Mouse (Mus musculus) kidney, embryonic 15.5 days (tissue): ENCODE results near the gene Gm5478. TPM values are rescaled to one million over a fixed set of nuclear protein-coding genes. Genes with fewer than 3 reads are reported as not detected.
A peak's percentile ranks its signal among the peaks of the same experiment; 100 is the strongest.
"Not testable (repeated sequence)": the region's sequence is repeated elsewhere in the genome, so short reads cannot be mapped to it uniquely, and the experiment has no call there.

Experiments used
- ATAC-seq: fragments of 200-750 bp; cut with Nextera tagmentation; replicated peaks from 2 replicates; pipeline ENCODE4 v1.8.0; 2017; ENCODE audit warnings: moderate TSS enrichment; ENCODE audit not compliant: low FRiP score
- H3K27ac ChIP-seq: fragments of 300-500 bp; sonication (generic); 2 replicates; pipeline ENCODE4 v1.5.1; 2015; ENCODE audit warnings: mild to moderate bottlenecking, inconsistent platforms
- H3K27me3 ChIP-seq: fragments of 300-500 bp; sonication (generic); 2 replicates; pipeline ENCODE4 v1.6.1; 2015; ENCODE audit warnings: inconsistent platforms
- H3K36me3 ChIP-seq: fragments of 300-500 bp; sonication (generic); 2 replicates; pipeline ENCODE4 v1.6.1; 2015; ENCODE audit warnings: inconsistent platforms
- H3K4me1 ChIP-seq: fragments of 300-500 bp; sonication (generic); 2 replicates; pipeline ENCODE4 v1.6.1; 2015; ENCODE audit warnings: inconsistent platforms
- H3K4me2 ChIP-seq: fragments of 300-500 bp; sonication (generic); 2 replicates; pipeline ENCODE4 v1.6.1; 2015; ENCODE audit warnings: moderate library complexity, mild to moderate bottlenecking, inconsistent platforms
- H3K4me3 ChIP-seq: fragments of 300-500 bp; sonication (generic); replicated peaks from 2 replicates; pipeline ENCODE4 v1.5.1; 2015; ENCODE audit warnings: mild to moderate bottlenecking, inconsistent platforms
- H3K9ac ChIP-seq: fragments of 300-500 bp; sonication (generic); 2 replicates; pipeline ENCODE4 v1.6.1; 2015; ENCODE audit warnings: mild to moderate bottlenecking, inconsistent platforms
- H3K9me3 ChIP-seq: fragments of 300-500 bp; sonication (generic); replicated peaks from 2 replicates; pipeline ENCODE4 v1.6.1; 2016; ENCODE audit warnings: inconsistent platforms
- WGBS: fragments of 180-500 bp; shearing (Covaris S2); methylation state at CpG from one replicate; pipeline ENCODE4 v1.1.7; 2015; ENCODE audit warnings: mixed read lengths; 5-methylcytosine and 5-hydroxymethylcytosine counted together
- microRNA-seq: library from miRNA; unstranded; fragments of <30 nt; microRNA quantifications from one replicate; pipeline ENCODE4, GENCODE M21; 2016
- polyA plus RNA-seq: library from polyadenylated mRNA; unstranded; fragments of >200 nt; fragmentation: Nextera tagmentation; extraction: Ambion mirVana; gene quantifications from 2 replicates; pipeline ENCODE4 v1.2.1, GENCODE M21; 2015

Gm5478 gene
- polyA plus RNA-seq = not detected in 2 replicates

GRCm38 (mm10) chr15:101647280-101647679 is at the start of gene Gm5478:
Gene Gm5478, minus strand, starts transcription at chr15:101647380.
- Histone ChIP-seq H3K4me3 (no peak within 1 kb of the TSS), H3K9ac (no peak within 1 kb of the TSS), H3K27ac (no peak within 1 kb of the TSS), H3K27me3 (no peaks in the 10 kb centered on the region), H3K36me3 (no peaks in the 10 kb centered on the region), H3K4me1 (no peaks in the 10 kb centered on the region), H3K4me2 (no peak within 1 kb of the TSS), H3K9me3 (no peaks in the 10 kb centered on the region)
- 81% methylated on average over 3 of the region's 3 CpGs for WGBS
- ATAC-seq = no peak

GRCm38 (mm10) chr15:101694207-101694606 is 47.0 kb upstream of the Gm5478 start, which contains the start of gene Krt6a:
Gene Krt6a, minus strand, starts transcription at chr15:101694307.
- 80% methylated on average over 5 of the region's 5 CpGs for WGBS
- H3K4me3 ChIP-seq = no peak within 1 kb of the TSS
- H3K27ac ChIP-seq = no peak within 1 kb of the TSS
- no peak for ATAC-seq
- no peak within 1 kb of the TSS for H3K9ac ChIP-seq
- no peaks in the 10 kb centered on the region for H3K36me3 ChIP-seq
- H3K27me3 ChIP-seq = no peaks in the 10 kb centered on the region
- H3K4me1 ChIP-seq = no peaks in the 10 kb centered on the region
- no peaks in the 10 kb centered on the region for H3K9me3 ChIP-seq
- no peak within 1 kb of the TSS for H3K4me2 ChIP-seq

- ATAC-seq = peak; percentile 18; the same call in 1 of the 2 replicates
Measured at GRCm38 (mm10) chr15:101690460-101690859, 43.3 kb upstream of the Gm5478 start.

GRCm38 (mm10) chr15:101688161-101688560 is 41.0 kb upstream of the Gm5478 start:
- H3K9me3 ChIP-seq = no peaks in the 10 kb centered on the region
- H3K4me2 ChIP-seq = no peak overlapping the region
- no peak overlapping the region for H3K4me3 ChIP-seq
- H3K36me3 ChIP-seq = no peaks in the 10 kb centered on the region
- H3K27me3 ChIP-seq = no peaks in the 10 kb centered on the region
- no peak for ATAC-seq
- no peak overlapping the region for H3K27ac ChIP-seq
- no peaks in the 10 kb centered on the region for H3K4me1 ChIP-seq
- H3K9ac ChIP-seq = no peak overlapping the region
- WGBS = 71% methylated on average over 2 of the region's 2 CpGs

More at GRCm38 (mm10) chr15:101690460-101690859, 43.3 kb upstream of the Gm5478 start:
- not testable (repeated sequence) for H3K4me2 ChIP-seq, H3K27ac ChIP-seq, H3K4me1 ChIP-seq, H3K4me3 ChIP-seq, H3K27me3 ChIP-seq, H3K36me3 ChIP-seq, H3K9ac ChIP-seq, H3K9me3 ChIP-seq
- 66% methylated on average over 5 of the region's 5 CpGs for WGBS

- ATAC-seq = no peak
- no peak within 1 kb of the TSS for H3K4me3 ChIP-seq
- H3K27ac ChIP-seq = no peak within 1 kb of the TSS
- WGBS = 92% methylated on average over 2 of the region's 2 CpGs
- H3K9ac ChIP-seq = no peak within 1 kb of the TSS
- no peaks in the 10 kb centered on the region for H3K4me1 ChIP-seq
- H3K36me3 ChIP-seq = no peaks in the 10 kb centered on the region
- no peaks in the 10 kb centered on the region for H3K27me3 ChIP-seq
- no peak within 1 kb of the TSS for H3K4me2 ChIP-seq
- no peaks in the 10 kb centered on the region for H3K9me3 ChIP-seq
Measured at GRCm38 (mm10) chr15:101680187-101680586, 33.0 kb upstream of the Gm5478 start, which contains the start of gene Krt6b. Gene Krt6b, minus strand, starts transcription at chr15:101680287.

DNA sequence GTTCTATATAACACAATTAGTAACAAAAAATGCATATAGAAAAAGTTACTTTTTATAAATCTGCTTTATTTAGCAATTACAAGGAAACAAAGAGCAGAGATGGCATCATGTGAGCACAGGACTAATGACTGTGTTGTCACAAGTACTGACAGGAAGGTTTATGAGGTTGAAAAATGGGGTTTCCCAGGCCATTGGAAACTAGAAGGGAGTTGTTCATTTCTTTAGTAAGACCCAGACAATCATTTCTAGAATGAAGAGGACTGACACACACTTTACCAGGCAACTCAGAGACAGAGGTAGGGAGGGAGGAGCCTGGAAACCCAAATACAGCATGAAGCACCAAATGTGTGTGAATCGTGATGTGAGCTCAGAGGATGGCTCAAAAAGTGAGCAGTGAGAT is 28.8 kb upstream of the Gm5478 start:
- Histone ChIP-seq H3K27me3 (no peaks in the 10 kb centered on the region), H3K4me3 (no peak overlapping the region), H3K4me2 (no peak overlapping the region), H3K36me3 (no peaks in the 10 kb centered on the region), H3K27ac (no peak overlapping the region), H3K9ac (no peak overlapping the region), H3K9me3 (no peaks in the 10 kb centered on the region), H3K4me1 (no peaks in the 10 kb centered on the region)
- WGBS = 76% methylated on average over 1 of the region's 1 CpGs
- ATAC-seq = no peak

- H3K4me3 ChIP-seq = no peak overlapping the region
- no peaks in the 10 kb centered on the region for H3K9me3 ChIP-seq
- H3K27me3 ChIP-seq = no peaks in the 10 kb centered on the region
- H3K27ac ChIP-seq = no peak overlapping the region
- no peak overlapping the region for H3K4me2 ChIP-seq
- H3K9ac ChIP-seq = no peak overlapping the region
- ATAC-seq = no peak
- 83% methylated on average over 5 of the region's 5 CpGs for WGBS
- no peaks in the 10 kb centered on the region for H3K4me1 ChIP-seq
- H3K36me3 ChIP-seq = no peaks in the 10 kb centered on the region
Measured at GRCm38 (mm10) chr15:101652736-101653265, 5.6 kb upstream of the Gm5478 start.

DNA sequence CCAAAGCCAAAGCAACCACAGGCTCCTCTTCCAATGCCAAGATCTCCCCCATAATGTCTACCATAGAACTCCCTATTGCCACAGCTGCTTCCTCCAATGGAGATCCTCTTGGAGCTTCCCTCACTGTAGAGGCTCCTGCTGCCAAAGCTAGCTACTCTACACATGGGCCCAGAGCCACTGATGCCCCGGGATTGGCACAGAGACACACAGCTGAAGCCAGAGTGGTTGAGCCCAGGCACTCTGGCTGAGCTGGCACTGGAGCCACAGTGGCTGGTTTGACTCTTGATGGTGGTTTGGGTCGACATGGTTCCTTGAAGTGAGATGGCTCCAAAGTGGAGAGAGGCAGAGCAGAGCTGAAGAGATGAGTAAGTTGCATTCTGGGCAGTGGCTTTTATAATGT is 19.3 kb downstream of the Gm5478 start, which contains the start of gene Gm5414:
TSS of gene Gm5414 (minus strand) at position 305 of the 400 bp plus-strand sequence.
- Histone ChIP-seq H3K9ac (no peak within 1 kb of the TSS), H3K36me3 (no peaks in the 10 kb centered on the region), H3K4me2 (no peak within 1 kb of the TSS), H3K27me3 (no peaks in the 10 kb centered on the region), H3K27ac (no peak within 1 kb of the TSS), H3K9me3 (no peaks in the 10 kb centered on the region), H3K4me1 (no peaks in the 10 kb centered on the region), H3K4me3 (no peak within 1 kb of the TSS)
- WGBS = 76% methylated on average over 2 of the region's 2 CpGs
- ATAC-seq = no peak

GRCm38 (mm10) chr15:101599123-101599522 is 48.1 kb downstream of the Gm5478 start:
- Histone ChIP-seq H3K4me3 (no peak overlapping the region), H3K4me2 (no peak overlapping the region), H3K27ac (no peak overlapping the region), H3K9ac (no peak overlapping the region), H3K36me3 (no peaks in the 10 kb centered on the region), H3K27me3 (no peaks in the 10 kb centered on the region), H3K4me1 (no peaks in the 10 kb centered on the region), H3K9me3 (no peaks in the 10 kb centered on the region)
- no peak for ATAC-seq
- 49% methylated on average over 6 of the region's 6 CpGs for WGBS

Small RNA genes within 50 kb of the gene (microRNA-seq; reads per million reads assigned to microRNA genes)
- gene Gm44342 (not detected), gene Gm44383 (not detected), gene Gm44479 (not detected)

Other genes with a start within 250 kb of the Gm5478 start
- 69.4 and 73.4 TPM in 2 replicates for gene Krt7, start 236.3 kb downstream of the Gm5478 start, polyA plus RNA-seq
- gene Krt87, start 208.6 kb downstream of the Gm5478 start, polyA plus RNA-seq = not detected in 2 replicates
- gene Krt88, start 199.6 kb downstream of the Gm5478 start, polyA plus RNA-seq = 0.17 and 0.18 TPM in 2 replicates
- not detected in 2 replicates for gene Krt81, start 183.6 kb downstream of the Gm5478 start, polyA plus RNA-seq
- not detected in 2 replicates for gene Krt86, start 173.9 kb downstream of the Gm5478 start, polyA plus RNA-seq
- gene Krt83, start 155.9 kb downstream of the Gm5478 start, polyA plus RNA-seq = not detected in 2 replicates
- gene Gm49425, start 130.1 kb downstream of the Gm5478 start, polyA plus RNA-seq = not detected in 2 replicates
- gene Krt84, start 114.6 kb downstream of the Gm5478 start, polyA plus RNA-seq = 0.31 TPM in 1 of 2 replicates, not detected in the other
- not detected in 2 replicates for gene Krt82, start 96.7 kb downstream of the Gm5478 start, polyA plus RNA-seq
- gene Krt90, start 84.4 kb downstream of the Gm5478 start, polyA plus RNA-seq = 0.08 and 0.32 TPM in 2 replicates
- 0.21 and 0.27 TPM in 2 replicates for gene Krt75, start 73.5 kb downstream of the Gm5478 start, polyA plus RNA-seq
- gene Gm5414, start 19.2 kb downstream of the Gm5478 start, polyA plus RNA-seq = not detected in 2 replicates
- gene Krt6b, start 32.9 kb upstream of the Gm5478 start, polyA plus RNA-seq = not detected in 2 replicates
- gene Krt6a, start 46.9 kb upstream of the Gm5478 start, polyA plus RNA-seq = 0.62 and 3.8 TPM in 2 replicates
- gene Krt5, start 65.5 kb upstream of the Gm5478 start, polyA plus RNA-seq = 3.2 and 5.1 TPM in 2 replicates
- not detected in 2 replicates for gene Krt71, start 95.7 kb upstream of the Gm5478 start, polyA plus RNA-seq
- not detected in 2 replicates for gene Krt72, start 139.1 kb upstream of the Gm5478 start, polyA plus RNA-seq
- not detected in 2 replicates for gene Krt73, start 155.0 kb upstream of the Gm5478 start, polyA plus RNA-seq
- gene Krt2, start 170.8 kb upstream of the Gm5478 start, polyA plus RNA-seq = not detected in 2 replicates
- 1.4 and 6.7 TPM in 2 replicates for gene Krt1, start 203.4 kb upstream of the Gm5478 start, polyA plus RNA-seq
- gene Krt77, start 222.3 kb upstream of the Gm5478 start, polyA plus RNA-seq = 0.05 and 0.72 TPM in 2 replicates
- gene Krt76, start 245.5 kb upstream of the Gm5478 start, polyA plus RNA-seq = not detected in 2 replicates